Mouse (Mus musculus): ENCODE results near the gene Rela.

- TF ChIP-seq CTCF (IDR thresholded peaks at IDR 0.05; ENCODE audit: low read depth) (no peak), EP300 (IDR thresholded peaks at IDR 0.05; ENCODE audit: low read depth) (no peak)
Measured at GRCm38 (mm10) chr19:5645280-5645679, 8.0 kb downstream of the Rela start.

Data from heart, postnatal 0 days (tissue).